Mouse (Mus musculus) adrenal gland, adult 18-20 months (tissue): ENCODE data around the gene Prss54. TPM values are rescaled to one million over a fixed set of nuclear protein-coding genes. Genes with fewer than 3 reads are reported as not detected.

Experiments used
- DNase-seq, 2 experiments: peaks; one replicate each; pipeline ENCODE4 v3.0.0; 2021 to 2022; ENCODE audit warnings: low spot score in 2 of 2
- total RNA-seq, 2 experiments: library from RNA; stranded (reverse); gene quantifications; 1 replicate in 1 of 2; 2 replicates in 1 of 2; pipeline ENCODE4 v1.2.3; 2021

Prss54 gene
- total RNA-seq, 2 experiments from 2014 or later = not detected

GRCm38 (mm10) chr8:95555963-95556362, 20.2 kb downstream of the Prss54 start:
- no peak for DNase-seq

- no peak for DNase-seq
These were observed 24.6 kb downstream of the Prss54 start for GRCm38 (mm10) chr8:95551577-95551976.

GRCm38 (mm10) chr8:95549871-95550829, 26.0 kb downstream of the Prss54 start:
- no peak for DNase-seq

GRCm38 (mm10) chr8:95547931-95548330, 28.2 kb downstream of the Prss54 start:
- no peak for DNase-seq

GRCm38 (mm10) chr8:95546986-95547385, 29.2 kb downstream of the Prss54 start:
- no peak for DNase-seq

- DNase-seq = no peak
These were observed 30.3 kb downstream of the Prss54 start for GRCm38 (mm10) chr8:95545815-95546214.

- no peak for DNase-seq
These were observed 33.1 kb downstream of the Prss54 start for GRCm38 (mm10) chr8:95543065-95543464.

GRCm38 (mm10) chr8:95542191-95542590, 33.9 kb downstream of the Prss54 start:
- no peak for DNase-seq

- DNase-seq = no peak
These were observed 36.7 kb downstream of the Prss54 start for GRCm38 (mm10) chr8:95539487-95539886.

- DNase-seq = peak; percentile 40 to 58
These were observed 42.4 kb downstream of the Prss54 start, which contains the start of gene Ccdc113 for GRCm38 (mm10) chr8:95533584-95534387. TSS of gene Ccdc113 (plus strand) at chr8:95534085.

- DNase-seq = no peak
These were observed 43.9 kb downstream of the Prss54 start for GRCm38 (mm10) chr8:95532206-95532605.

GRCm38 (mm10) chr8:95528750-95529310, 47.3 kb downstream of the Prss54 start:
- DNase-seq = no peak

- DNase-seq = no peak
These were observed 47.9 kb downstream of the Prss54 start for GRCm38 (mm10) chr8:95528194-95528593.

GRCm38 (mm10) chr8:95523991-95524390, 52.1 kb downstream of the Prss54 start:
- no peak for DNase-seq

GRCm38 (mm10) chr8:95516928-95517327, 59.2 kb downstream of the Prss54 start:
- DNase-seq = no peak

GRCm38 (mm10) chr8:95513219-95513618, 62.9 kb downstream of the Prss54 start:
- DNase-seq = no peak

- DNase-seq = no peak
These were observed 63.9 kb downstream of the Prss54 start for GRCm38 (mm10) chr8:95512257-95512656.
